Mouse (Mus musculus) lung, adult 18-20 months (tissue): ENCODE results near the gene Ermap.

Source experiments
- DNase-seq, 2 experiments: peaks; one replicate each; pipeline ENCODE4 v3.0.0; 2022; ENCODE audit warnings: mixed read lengths in 2 of 2

Gene Ermap

GRCm38 (mm10) chr4:119133306-119133705 is 56.5 kb downstream of the Ermap start:
- DNase-seq = no peak

GRCm38 (mm10) chr4:119131189-119131910 is 58.5 kb downstream of the Ermap start:
- DNase-seq = no peak

- no peak for DNase-seq
These were observed 60.7 kb downstream of the Ermap start for GRCm38 (mm10) chr4:119129096-119129495.

- DNase-seq = no peak
These were observed 61.3 kb downstream of the Ermap start for GRCm38 (mm10) chr4:119128547-119128946.

- peak; percentile 45 to 55 for DNase-seq
These were observed 62.6 kb downstream of the Ermap start for GRCm38 (mm10) chr4:119127229-119127628.

- peak; percentile 38 to 61 for DNase-seq
These were observed 64.1 kb downstream of the Ermap start for GRCm38 (mm10) chr4:119125577-119126270.
